Mouse (Mus musculus) lung, postnatal 36 days (tissue): ENCODE measurements at regions not wholly inside any gene's neighbourhood (a gene's known extent, or its start where the extent isn't known, plus 50 kb on each side); places are given as distances from the start of the nearest gene placed in this dataset.

Source experiments
- DNase-seq: peaks from one replicate; pipeline ENCODE4 v3.0.0; 2022; ENCODE audit warnings: mixed read lengths

DNA sequence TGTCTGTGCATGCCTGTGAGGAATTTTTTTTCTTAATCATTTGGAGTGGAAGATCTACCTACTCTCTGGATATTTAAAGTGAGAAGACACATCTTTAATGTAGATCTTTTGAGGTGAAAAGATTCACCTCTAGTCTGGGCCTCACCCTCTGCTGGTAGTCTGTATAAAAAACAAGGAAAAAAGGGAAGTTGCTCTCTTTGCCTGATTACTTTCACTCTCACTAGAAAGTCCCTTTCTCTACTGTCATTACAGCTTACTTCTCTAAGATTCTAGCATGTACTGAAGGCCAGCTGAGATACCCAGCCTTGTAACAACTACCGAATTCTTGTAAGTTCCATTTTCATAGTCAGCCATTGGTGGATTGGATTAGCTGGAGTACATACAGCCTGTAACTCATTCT lies 3791.9 kb downstream of the 9330182O14Rik start:
- no peak for DNase-seq

DNA sequence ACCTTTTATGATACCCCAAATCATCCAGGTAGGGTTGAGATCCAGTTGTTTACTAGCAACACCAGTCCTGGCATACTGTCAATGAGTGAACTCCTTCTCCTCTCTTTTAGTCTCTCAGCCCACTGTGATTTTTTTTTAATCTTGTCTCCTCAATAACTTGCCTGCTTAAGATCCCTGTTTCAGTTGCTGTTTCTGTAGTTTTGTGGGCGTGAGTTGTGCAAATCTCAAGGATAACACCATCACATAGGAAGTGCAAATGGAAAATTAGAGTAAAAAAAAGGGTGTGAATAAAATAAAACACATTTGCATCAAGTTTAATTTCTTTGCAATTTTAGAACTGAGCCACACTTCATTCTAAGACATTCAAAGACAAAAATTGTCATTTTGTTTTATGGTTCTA lies 3799.4 kb downstream of the 9330182O14Rik start:
- no peak for DNase-seq

DNA sequence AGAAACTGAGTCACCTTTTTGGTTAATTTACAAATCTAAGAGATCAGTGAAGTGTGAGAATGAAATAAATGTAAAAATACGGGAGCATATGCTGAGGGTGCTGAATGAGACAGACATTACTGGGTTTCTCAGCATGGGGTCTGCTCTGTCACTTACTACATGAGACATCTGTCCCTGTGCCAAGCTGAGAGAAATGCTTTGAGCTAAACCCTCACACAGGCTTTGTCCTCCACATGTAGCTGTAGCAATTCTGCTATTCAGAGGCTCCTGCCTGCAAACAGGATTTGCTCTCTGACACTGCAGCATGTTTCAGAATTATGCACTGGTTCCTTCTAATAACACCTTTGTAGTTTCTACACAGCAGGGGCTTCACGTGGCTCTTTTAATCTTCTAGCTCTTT lies 3806.3 kb downstream of the 9330182O14Rik start:
- DNase-seq: no peak

DNA sequence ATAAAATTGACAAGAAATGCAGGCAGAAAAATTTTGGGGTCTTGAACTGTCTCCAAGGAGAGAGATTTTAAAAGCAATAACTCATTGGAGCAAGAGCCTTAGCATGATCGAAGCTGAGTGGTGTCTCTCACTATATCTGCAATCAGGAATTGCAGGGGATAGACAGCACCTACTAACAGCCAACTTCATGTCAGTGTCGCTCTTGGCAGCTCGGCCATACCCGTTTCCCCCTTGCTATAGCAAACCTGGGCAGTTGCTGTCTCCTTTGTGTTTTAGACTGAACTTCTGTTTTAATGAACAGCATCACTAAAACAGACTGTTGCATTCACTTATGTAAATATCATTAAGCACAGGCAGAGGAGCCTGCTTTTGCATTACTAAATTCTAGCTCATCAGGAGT lies 3806.7 kb downstream of the 9330182O14Rik start:
- DNase-seq: no peak

DNA sequence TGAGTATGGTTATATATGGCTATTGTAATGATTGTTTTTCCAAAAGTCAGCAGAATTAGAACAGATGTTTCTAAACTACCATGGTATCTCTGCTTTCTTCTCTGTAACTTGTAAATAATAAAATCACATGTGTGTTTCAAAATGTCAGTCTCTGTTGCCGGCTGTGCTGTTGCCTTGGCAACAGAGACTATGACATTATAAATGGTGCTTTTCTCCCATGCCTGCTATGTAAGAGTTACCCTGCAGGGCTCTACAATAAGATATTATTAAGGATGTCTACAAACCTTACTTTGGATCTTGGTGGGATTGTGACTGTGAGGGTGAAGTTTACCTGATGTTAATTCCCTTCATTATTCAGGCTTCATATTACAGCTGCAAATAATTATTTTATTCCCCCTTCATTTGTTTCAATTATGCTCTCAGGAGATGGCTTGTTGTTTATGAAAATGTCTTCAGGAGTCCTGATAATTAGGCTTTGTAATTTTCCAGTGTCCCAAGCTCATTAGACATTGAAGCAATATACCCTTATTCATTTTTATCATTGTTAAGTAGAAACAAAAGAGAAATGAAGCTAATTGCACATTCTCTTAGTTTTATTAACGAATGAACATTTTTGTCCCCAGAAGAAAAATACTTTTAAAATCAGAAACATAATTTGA lies 3808.0 kb downstream of the 9330182O14Rik start:
- no peak for DNase-seq

DNA sequence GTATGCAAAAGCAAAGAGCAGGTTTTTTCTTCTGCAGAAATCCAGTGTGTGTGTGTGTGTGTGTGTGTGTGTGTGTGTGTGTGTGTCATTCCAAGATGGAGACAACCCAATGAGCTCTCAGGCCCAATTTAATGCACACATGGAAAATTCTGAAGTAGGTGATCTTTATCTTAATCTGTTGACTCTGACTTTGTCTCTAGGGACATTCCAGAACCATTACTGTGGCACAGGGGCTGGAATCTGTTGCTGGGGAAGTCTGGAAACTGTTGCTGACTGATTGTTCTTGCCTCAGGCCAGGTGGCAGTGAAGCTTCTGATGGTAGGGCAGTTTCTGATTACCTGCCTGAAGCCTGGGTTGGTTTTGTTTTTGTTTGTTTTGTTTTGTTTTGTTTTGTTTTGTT lies 3850.8 kb downstream of the 9330182O14Rik start:
- DNase-seq: no peak

DNA sequence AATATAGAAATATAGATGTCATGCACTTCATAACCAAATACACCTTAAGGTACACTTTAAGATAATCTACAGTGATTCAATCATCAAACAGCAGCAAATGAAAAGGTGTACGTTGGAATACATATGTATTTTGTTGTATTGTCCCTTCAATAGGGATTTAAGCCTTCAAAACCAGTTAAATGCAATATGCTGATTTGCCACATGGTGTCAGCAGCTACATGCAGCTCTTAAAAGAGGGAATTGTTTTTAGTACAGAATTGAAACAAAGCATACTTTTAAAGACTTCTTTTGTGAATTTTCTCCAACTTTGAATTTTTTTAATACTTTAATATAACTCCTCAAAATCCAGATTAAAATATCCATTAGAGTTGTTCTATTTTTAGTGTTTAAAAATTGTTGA lies 3857.1 kb downstream of the 9330182O14Rik start:
- DNase-seq: peak; percentile 8

DNA sequence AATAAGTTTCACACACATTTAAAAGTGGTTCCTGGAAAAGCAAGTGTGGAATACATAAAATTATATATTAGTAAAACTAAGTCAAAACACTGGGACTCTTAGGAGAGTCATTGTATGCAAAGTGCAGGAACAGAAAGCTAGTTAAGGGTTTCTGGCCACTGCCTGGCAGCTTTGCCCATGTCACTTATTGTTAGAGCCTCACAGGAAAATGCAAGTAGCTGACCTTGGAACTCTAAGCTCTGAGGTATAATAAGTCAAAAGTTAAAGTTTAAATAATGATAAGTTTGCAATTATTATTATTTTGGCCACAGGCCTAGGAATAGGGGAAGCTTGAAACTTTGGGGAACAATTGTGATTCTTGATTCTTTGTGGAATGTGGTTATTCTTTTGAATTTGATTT lies 3858.8 kb downstream of the 9330182O14Rik start:
- no peak for DNase-seq

DNA sequence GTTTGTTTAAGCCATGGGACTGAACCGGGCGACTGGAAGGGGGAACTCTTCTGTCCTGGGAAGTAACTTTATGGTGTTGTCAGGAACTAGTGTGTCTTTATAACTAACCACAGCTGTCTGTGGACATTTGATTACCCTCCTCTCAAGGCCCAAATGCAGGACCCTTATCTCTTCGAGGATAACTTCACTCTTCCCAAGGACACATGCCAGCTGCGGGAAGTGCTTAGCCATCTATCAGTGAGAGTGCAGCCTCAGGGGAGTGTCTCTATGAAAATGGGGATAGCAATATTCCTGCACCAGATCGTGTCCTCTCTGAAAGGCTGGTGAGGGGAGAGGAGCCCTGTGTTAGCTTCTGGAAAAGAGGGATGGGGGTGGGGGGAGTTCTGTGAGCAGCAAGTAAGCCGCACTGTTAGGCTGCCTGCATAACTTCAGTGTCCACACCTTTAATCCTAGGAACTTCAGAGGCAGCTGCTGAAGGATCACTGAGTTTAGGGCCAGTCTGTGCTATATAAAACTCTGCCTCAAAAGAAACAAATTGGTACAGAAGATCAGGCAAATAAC lies 3892.4 kb downstream of the 9330182O14Rik start:
- DNase-seq: no peak

DNA sequence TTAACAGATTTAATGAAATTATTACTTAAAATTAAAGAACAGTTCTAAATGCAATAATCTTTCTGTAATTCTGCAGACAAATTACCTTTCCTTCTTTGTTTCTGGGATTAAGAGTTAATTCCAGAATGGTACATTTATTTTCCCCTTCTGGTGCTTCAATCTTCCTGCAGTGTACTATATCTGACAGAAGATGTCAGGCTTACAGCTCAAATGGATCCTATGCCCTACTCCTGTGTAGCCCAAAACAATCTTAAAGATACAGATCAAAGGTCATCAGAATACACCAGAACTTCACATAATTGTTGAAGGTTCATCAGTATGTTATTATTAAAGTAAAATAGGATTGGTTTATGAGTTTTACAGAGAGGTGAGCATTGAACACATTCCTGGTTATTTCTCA lies 3901.7 kb downstream of the 9330182O14Rik start:
- no peak for DNase-seq

DNA sequence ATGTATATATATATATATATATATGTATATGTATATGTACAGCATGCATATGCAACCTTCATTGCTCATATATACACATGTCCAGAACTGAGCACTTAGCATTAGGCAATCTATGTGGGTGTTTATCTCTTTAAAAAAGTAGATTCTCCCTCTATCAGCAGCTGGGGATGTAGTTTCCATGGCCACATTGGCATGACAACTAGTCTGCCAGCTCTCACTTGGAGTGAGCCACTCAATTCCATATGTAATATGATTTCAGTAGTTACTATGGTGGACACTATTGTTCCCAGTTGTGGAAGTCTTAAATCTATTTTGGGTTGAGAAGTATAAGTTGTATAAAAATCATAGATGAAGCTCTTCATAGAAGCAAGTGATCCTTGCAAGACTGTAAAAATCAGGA lies 3903.7 kb downstream of the 9330182O14Rik start:
- no peak for DNase-seq

DNA sequence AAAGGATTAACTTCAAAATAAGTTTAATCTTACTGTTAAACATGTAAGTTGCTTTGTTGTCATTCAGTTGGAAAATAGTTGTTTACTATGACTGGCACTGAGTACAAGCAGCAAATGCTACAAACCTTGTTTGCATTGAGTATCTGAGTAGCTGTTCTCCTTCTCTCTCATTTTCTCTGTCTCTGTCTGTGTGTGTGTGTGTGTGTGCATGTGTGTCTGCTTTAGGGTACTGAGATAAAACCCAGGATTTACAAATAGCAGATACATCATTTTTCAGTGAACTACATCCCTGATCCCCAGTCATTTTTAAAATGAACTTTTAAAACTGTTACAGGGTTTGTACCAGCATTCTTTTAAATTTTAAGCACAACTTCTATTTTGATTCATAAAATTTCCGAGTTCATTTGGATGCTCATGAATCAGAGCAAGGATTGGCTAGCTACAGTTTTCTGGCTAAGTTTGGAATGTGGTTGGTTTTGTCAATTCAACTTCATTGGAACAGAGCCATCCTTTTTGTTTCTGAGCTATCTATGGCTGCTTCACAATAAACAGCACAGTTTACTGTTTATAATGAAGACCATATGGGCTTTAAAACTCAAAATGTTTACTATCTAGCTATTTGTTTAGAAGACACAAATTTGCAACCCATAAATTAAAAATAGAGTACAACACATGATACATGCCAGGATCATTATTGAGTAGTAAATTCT lies 3916.6 kb downstream of the 9330182O14Rik start:
- no peak for DNase-seq

DNA sequence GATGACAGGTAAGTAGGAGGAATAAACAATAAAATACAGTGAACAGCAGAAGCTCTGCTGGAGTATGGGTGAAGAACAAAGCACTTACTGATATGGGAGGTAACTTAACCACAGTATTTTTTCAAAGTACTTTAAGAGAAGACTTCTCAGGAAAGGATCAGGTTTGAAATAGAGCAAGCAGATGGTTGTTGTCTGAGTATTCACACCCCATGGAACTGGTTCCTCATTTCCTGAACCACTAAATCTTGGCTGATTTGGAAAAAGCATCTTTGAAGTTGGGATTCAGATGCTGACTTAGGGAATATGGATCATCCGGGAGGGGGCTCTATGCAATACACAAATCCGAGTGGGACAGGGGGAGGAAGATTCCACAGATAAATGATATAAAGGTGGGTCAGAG lies 3930.7 kb downstream of the 9330182O14Rik start:
- DNase-seq: no peak

DNA sequence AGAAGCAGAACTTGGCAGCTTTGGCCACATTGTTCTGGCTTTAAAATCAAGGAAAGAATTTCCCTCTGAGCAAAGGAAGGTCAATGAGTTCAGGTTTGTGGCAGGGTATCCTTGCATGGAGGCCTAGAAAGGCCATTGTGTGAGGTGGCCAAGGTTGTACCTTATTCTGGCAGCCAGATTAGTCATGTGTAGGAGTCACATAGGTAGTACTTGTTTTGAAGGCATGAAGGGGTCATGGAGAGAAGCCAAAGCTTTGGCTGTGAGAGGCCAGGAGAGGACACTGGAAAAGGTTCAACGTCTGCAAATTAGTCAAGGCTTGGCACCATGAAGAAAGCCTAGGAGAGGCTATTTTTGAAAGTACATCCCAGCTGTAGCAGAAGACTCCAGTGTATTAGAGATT lies 3949.5 kb downstream of the 9330182O14Rik start:
- DNase-seq: no peak

DNA sequence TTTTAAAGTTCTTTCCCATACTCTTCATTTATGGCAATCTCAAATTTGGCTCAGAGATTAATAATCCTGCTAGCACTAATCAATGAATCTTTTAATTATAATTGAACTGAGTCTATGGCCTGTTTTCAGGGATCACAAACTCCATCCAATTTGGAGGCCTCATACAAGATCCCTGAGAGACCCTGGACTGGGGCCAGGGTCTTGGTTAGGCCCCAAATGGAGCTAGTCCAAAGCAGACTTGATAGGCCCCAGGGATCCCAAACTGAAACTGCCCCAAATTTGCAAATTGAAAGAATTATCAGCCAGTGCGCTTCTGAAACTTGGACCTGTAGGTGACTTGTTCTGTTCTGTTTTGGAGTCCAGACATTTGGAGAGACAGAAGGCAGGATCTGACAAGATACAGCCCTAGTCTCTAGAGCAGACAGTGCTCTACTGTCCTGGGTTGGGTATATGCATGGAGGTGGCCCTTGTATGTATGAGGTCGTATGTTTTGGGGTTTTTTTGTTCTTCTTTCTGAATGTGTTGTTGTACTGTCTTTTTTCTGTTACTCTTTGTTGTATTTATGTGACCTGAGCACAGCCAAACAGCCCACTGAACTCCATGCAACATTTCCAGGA lies 3978.3 kb downstream of the 9330182O14Rik start:
- no peak for DNase-seq

DNA sequence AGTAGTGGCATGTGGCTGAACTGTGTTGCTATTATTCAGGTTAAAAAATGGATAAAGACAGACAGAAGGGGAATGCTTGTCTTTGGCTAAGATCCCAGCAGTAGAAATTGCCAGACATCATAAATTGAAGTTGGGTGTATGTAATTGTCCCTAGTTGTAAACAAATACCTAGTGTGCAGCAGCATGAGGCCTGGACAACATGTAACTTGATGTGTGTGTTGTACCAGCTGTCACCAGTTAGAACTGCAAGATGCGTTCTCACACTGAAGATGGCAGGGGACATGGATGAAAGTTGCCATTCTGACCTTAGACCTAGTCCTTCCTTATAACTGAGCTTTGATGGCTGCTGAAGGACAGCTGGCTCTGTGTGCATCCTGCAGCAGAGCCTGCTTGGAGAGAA lies 4000.0 kb downstream of the 9330182O14Rik start:
- DNase-seq: no peak
